Mouse (Mus musculus): ENCODE measurements around the gene Zzz3. TPM values are rescaled to one million over a fixed set of nuclear protein-coding genes. Genes with fewer than 3 reads are reported as not detected.

Gene Zzz3
- total and polyA plus RNA-seq, 3 experiments: 64.2 to 116 (median 94.9) TPM

GRCm38 (mm10) chr3:152402671-152403066 lies 7.4 kb downstream of the Zzz3 start:
- peak overlapping the region; percentile 100 for H3K4me2 ChIP-seq (ENCODE audit: insufficient read depth, low read depth, poor library complexity, severe bottlenecking)
- peak overlapping the region; percentile 87 for H3K27ac ChIP-seq (ENCODE audit: insufficient read depth, low read depth)
- peak overlapping the region; percentile 0 to 42 (median 1) for H3K4me3 ChIP-seq (replicated peaks in 1 of 3; ENCODE audit: low read depth in 2 of 3, low read length in 2 of 3, poor library complexity in 1 of 3)
- H3K4me1 ChIP-seq (ENCODE audit: control insufficient read depth in 1 of 2, insufficient read depth in 2 of 2): peaks cover 35 to 92% of the 10 kb centered on the region in 2 experiments
- no peak for TF ChIP-seq ZKSCAN1 (IDR thresholded peaks at IDR 0.05; ENCODE audit: borderline replicate concordance, low read depth, low read length)
- TF ChIP-seq E2F4 (IDR thresholded peaks at IDR 0.05; ENCODE audit: insufficient replicate concordance, low read depth, low read length): no peak
- no peak for TF ChIP-seq SMC3 (IDR thresholded peaks at IDR 0.05; ENCODE audit: low read depth, low read length)
- no peak for TF ChIP-seq HCFC1 (IDR thresholded peaks at IDR 0.05; ENCODE audit: low read depth, low read length)
- TF ChIP-seq USF1 (IDR thresholded peaks at IDR 0.05; ENCODE audit: low read depth, low read length): no peak
- TF ChIP-seq RCOR1 (conservative IDR thresholded peaks at IDR 0.05; ENCODE audit: low read depth, low read length): no peak
- TF ChIP-seq ZMIZ1 (IDR thresholded peaks at IDR 0.05; ENCODE audit: low read depth, low read length): no peak
- TF ChIP-seq KAT2A (IDR thresholded peaks at IDR 0.05; ENCODE audit: insufficient replicate concordance, low read length): no peak
- no peak for TF ChIP-seq JUND (conservative IDR thresholded peaks at IDR 0.05; ENCODE audit: low read depth, low read length)
- TF ChIP-seq RAD21 (IDR thresholded peaks at IDR 0.05; ENCODE audit: low read depth, low read length): no peak
- no peak for TF ChIP-seq TBP (conservative IDR thresholded peaks at IDR 0.05; ENCODE audit: low read depth, low read length)
- no peak for TF ChIP-seq CTCF (conservative IDR thresholded peaks at IDR 0.05 in 1 of 2, IDR thresholded peaks at IDR 0.05 in 1 of 2; ENCODE audit: low read depth in 2 of 2, low read length in 2 of 2)
- no peak for TF ChIP-seq USF2 (conservative IDR thresholded peaks at IDR 0.05; ENCODE audit: low read depth, low read length)
- TF ChIP-seq JUN (IDR thresholded peaks at IDR 0.05; ENCODE audit: insufficient read depth, low read depth, low read length): no peak
- TF ChIP-seq CHD1 (IDR thresholded peaks at IDR 0.05; ENCODE audit: low read depth, low read length): no peak; the same call in 1 of the 2 replicates
- TF ChIP-seq PAX5 (IDR thresholded peaks at IDR 0.05; ENCODE audit: low read length): no peak
- no peak for TF ChIP-seq ELF1 (IDR thresholded peaks at IDR 0.05; ENCODE audit: low read depth, low read length)
- TF ChIP-seq MAX (IDR thresholded peaks at IDR 0.05; ENCODE audit: low read length): no peak
- no peak for TF ChIP-seq TCF12 (IDR thresholded peaks at IDR 0.05; ENCODE audit: low read depth, low read length)
- TF ChIP-seq ETS1 (conservative IDR thresholded peaks at IDR 0.05; ENCODE audit: low read depth, low read length): no peak
- DNase-seq (ENCODE audit: extremely low read depth): no peak
- no peaks in the 10 kb centered on the region for H3K9me3 ChIP-seq (replicated peaks; ENCODE audit: low read length)
- no peaks in the 10 kb centered on the region for H3K27me3 ChIP-seq (replicated peaks)
- H3K79me2 ChIP-seq (replicated peaks; ENCODE audit: control insufficient read depth, extremely low read depth, insufficient read depth, poor library complexity, severe bottlenecking): peaks cover 98% of the 10 kb centered on the region
- in situ Hi-C loops (cut with MboI; ENCODE audit: low pct_ligation_motif_present, low pct_unique_long_range_greater_than_20kb, low sequenced_read_pairs): no loop called here
- dilution Hi-C loops (cut with MboI; ENCODE audit: extremely low pct_ligation_motif_present, extremely low pct_unique_long_range_greater_than_20kb, low sequenced_read_pairs): no loop called here
- peak overlapping the region; percentile 77 for H3K9ac ChIP-seq (ENCODE audit: insufficient read depth, low read depth)
- peaks cover 0 to 48% of the 10 kb centered on the region in 2 experiments for H3K36me3 ChIP-seq (replicated peaks in 1 of 2; ENCODE audit: control insufficient read depth in 1 of 2, insufficient read depth in 1 of 2, low read length in 1 of 2)

- H3K9me3 ChIP-seq (replicated peaks; ENCODE audit: low read length): no peaks in the 10 kb centered on the region
- H3K4me2 ChIP-seq (ENCODE audit: insufficient read depth, low read depth, poor library complexity, severe bottlenecking): no peak overlapping the region
- H3K79me2 ChIP-seq (replicated peaks; ENCODE audit: control insufficient read depth, extremely low read depth, insufficient read depth, poor library complexity, severe bottlenecking): peaks cover 98% of the 10 kb centered on the region
- no peak for DNase-seq (ENCODE audit: extremely low read depth)
- H3K27ac ChIP-seq (ENCODE audit: insufficient read depth, low read depth): no peak overlapping the region
- in situ Hi-C loops (cut with MboI; ENCODE audit: low pct_ligation_motif_present, low pct_unique_long_range_greater_than_20kb, low sequenced_read_pairs): no loop called here
- no peak for TF ChIP-seq CTCF (conservative IDR thresholded peaks at IDR 0.05 in 1 of 2, IDR thresholded peaks at IDR 0.05 in 1 of 2; ENCODE audit: low read depth in 2 of 2, low read length in 2 of 2)
- TF ChIP-seq POLR2AphosphoS2 (IDR thresholded peaks at IDR 0.05; ENCODE audit: low read depth, low read length): no peak
- no peak for TF ChIP-seq RCOR1 (conservative IDR thresholded peaks at IDR 0.05; ENCODE audit: low read depth, low read length)
- no peak for TF ChIP-seq RAD21 (IDR thresholded peaks at IDR 0.05; ENCODE audit: low read depth, low read length)
- no peak for TF ChIP-seq HCFC1 (IDR thresholded peaks at IDR 0.05; ENCODE audit: low read depth, low read length)
- TF ChIP-seq ELF1 (IDR thresholded peaks at IDR 0.05; ENCODE audit: low read depth, low read length): no peak
- TF ChIP-seq BHLHE40 (IDR thresholded peaks at IDR 0.05; ENCODE audit: low read depth, low read length): no peak
- TF ChIP-seq POLR2A (IDR thresholded peaks at IDR 0.05; ENCODE audit: low read depth, low read length): no peak
- no peak for TF ChIP-seq MXI1 (IDR thresholded peaks at IDR 0.05; ENCODE audit: low read depth, low read length)
- TF ChIP-seq IRF4 (IDR thresholded peaks at IDR 0.05; ENCODE audit: low read depth, low read length): no peak
- TF ChIP-seq NELFE (IDR thresholded peaks at IDR 0.05; ENCODE audit: low read depth, low read length): no peak
- no peak for TF ChIP-seq MAX (IDR thresholded peaks at IDR 0.05; ENCODE audit: low read length)
- no peak for TF ChIP-seq ZMIZ1 (IDR thresholded peaks at IDR 0.05; ENCODE audit: low read depth, low read length)
- no peak for TF ChIP-seq CHD2 (IDR thresholded peaks at IDR 0.05; ENCODE audit: low read length)
- TF ChIP-seq ZC3H11A (IDR thresholded peaks at IDR 0.05; ENCODE audit: low read depth, low read length): no peak
- TF ChIP-seq MEF2A (IDR thresholded peaks at IDR 0.05; ENCODE audit: borderline replicate concordance, low read depth, low read length): no peak
- no peak for TF ChIP-seq TBP (conservative IDR thresholded peaks at IDR 0.05; ENCODE audit: low read depth, low read length)
- H3K4me3 ChIP-seq (replicated peaks in 1 of 3; ENCODE audit: low read depth in 2 of 3, low read length in 2 of 3, poor library complexity in 1 of 3): no peak overlapping the region
- peaks cover 33 to 83% of the 10 kb centered on the region in 2 experiments for H3K4me1 ChIP-seq (ENCODE audit: control insufficient read depth in 1 of 2, insufficient read depth in 2 of 2)
- no peak overlapping the region for H3K9ac ChIP-seq (ENCODE audit: insufficient read depth, low read depth)
- H3K27me3 ChIP-seq (replicated peaks): no peaks in the 10 kb centered on the region
- peaks cover 0 to 42% of the 10 kb centered on the region in 2 experiments for H3K36me3 ChIP-seq (replicated peaks in 1 of 2; ENCODE audit: control insufficient read depth in 1 of 2, insufficient read depth in 1 of 2, low read length in 1 of 2)
- dilution Hi-C loops (cut with MboI; ENCODE audit: extremely low pct_ligation_motif_present, extremely low pct_unique_long_range_greater_than_20kb, low sequenced_read_pairs): no loop called here
Measured at GRCm38 (mm10) chr3:152403827-152404226, 8.6 kb downstream of the Zzz3 start.

All from CH12.LX (cell line).